12 mouse cellular contexts compared by ENCODE assay signal in the genomic region with DNA sequence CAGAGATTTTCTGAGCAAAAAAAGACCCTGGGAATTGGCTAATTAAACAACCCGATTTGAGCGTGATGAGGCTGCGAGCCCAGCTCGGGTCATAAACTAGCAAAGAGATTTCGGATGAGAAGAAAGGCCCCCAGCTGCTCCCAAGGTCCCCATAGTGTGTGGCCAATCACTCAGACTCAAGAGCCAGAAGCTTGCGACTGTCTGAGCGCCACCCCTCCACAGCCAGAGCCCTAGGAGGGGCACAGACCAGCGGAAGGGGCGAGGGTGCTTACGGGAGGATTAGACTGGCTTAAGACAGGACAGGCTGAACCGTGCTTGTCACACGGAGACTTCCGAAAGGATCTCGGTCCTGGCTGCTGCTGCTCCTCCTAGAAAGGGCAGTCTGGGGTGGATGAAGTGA. TPM values are rescaled to one million over a fixed set of nuclear protein-coding genes. Genes with fewer than 3 reads are reported as not detected.
A peak's percentile ranks its signal among the peaks of the same experiment; 100 is the strongest.
DNase-seq lines count a peak whose midpoint lies in the region; ATAC-seq and TF ChIP-seq lines count a peak whose summit lies in the region.
"Had no signal": no experiment of that assay in that cellular context is flagged by ENCODE, and none has a peak within 500 bp of the region (broad histone marks: within the 10 kb centered on the region; RNA-seq: fewer than 3 reads in every experiment).

No protein-coding gene starts in this region.

- ATAC-seq in forebrain, embryonic 15.5 days (replicated peaks) = no peak
- no peak for ATAC-seq in liver, embryonic 11.5 days (replicated peaks; ENCODE audit: low FRiP score)
- no peak for ATAC-seq in liver, postnatal 0 days
- ATAC-seq in midbrain, embryonic 11.5 days (ENCODE audit: low FRiP score) = peak; percentile 80
- ATAC-seq in stomach, embryonic 16.5 days (ENCODE audit: insufficient read depth, low FRiP score) = no peak

- H3K36me3 ChIP-seq in forebrain, embryonic 10.5 days (replicated peaks) = no peaks in the 10 kb centered on the region
- H3K36me3 ChIP-seq in forebrain, embryonic 15.5 days = no peaks in the 10 kb centered on the region
- no peaks in the 10 kb centered on the region for H3K36me3 ChIP-seq in liver, embryonic 11.5 days (ENCODE audit: control insufficient read depth, insufficient read depth, low read length)
- no peaks in the 10 kb centered on the region for H3K36me3 ChIP-seq in liver, postnatal 0 days (replicated peaks; ENCODE audit: insufficient read depth, low read length)
- no peaks in the 10 kb centered on the region for H3K36me3 ChIP-seq in midbrain, embryonic 11.5 days (ENCODE audit: control insufficient read depth, insufficient read depth, low read length)
- H3K36me3 ChIP-seq in stomach, embryonic 16.5 days (ENCODE audit: control insufficient read depth, insufficient read depth, low read length) = no peaks in the 10 kb centered on the region
- H3K36me3 ChIP-seq: embryonic facial prominence, embryonic 15.5 days had no signal

- no peak overlapping the region for H3K9ac ChIP-seq in forebrain, embryonic 15.5 days (replicated peaks)
- no peak overlapping the region for H3K9ac ChIP-seq in liver, embryonic 11.5 days (ENCODE audit: low read depth, low read length)
- H3K9ac ChIP-seq in liver, postnatal 0 days (replicated peaks) = no peak overlapping the region
- no peak overlapping the region; the same call in 1 of the 2 replicates for H3K9ac ChIP-seq in midbrain, embryonic 11.5 days (ENCODE audit: low read length)
- H3K9ac ChIP-seq in stomach, embryonic 16.5 days (ENCODE audit: low read length) = peak overlapping the region; percentile 42; the same call in 1 of the 2 replicates
- H3K9ac ChIP-seq: embryonic facial prominence, embryonic 15.5 days had no signal

- TF ChIP-seq EP300 in liver, postnatal 0 days (IDR thresholded peaks at IDR 0.05; ENCODE audit: low read depth) = no peak

- H3K4me3 ChIP-seq in forebrain, embryonic 10.5 days = peak overlapping the region; percentile 31
- no peak overlapping the region for H3K4me3 ChIP-seq in forebrain, embryonic 15.5 days
- H3K4me3 ChIP-seq in liver, embryonic 11.5 days (ENCODE audit: low read depth, low read length) = no peak overlapping the region
- no peak overlapping the region for H3K4me3 ChIP-seq in liver, postnatal 0 days (ENCODE audit: low read depth, low read length)
- H3K4me3 ChIP-seq in midbrain, embryonic 11.5 days (ENCODE audit: low read depth, low read length) = no peak overlapping the region
- H3K4me3 ChIP-seq in stomach, embryonic 16.5 days (replicated peaks; ENCODE audit: low read length) = no peak overlapping the region
- H3K4me3 ChIP-seq: embryonic facial prominence, embryonic 15.5 days; left cerebral cortex, adult 2 months had no signal

- peaks cover 42% of the 10 kb centered on the region for H3K4me1 ChIP-seq in forebrain, embryonic 10.5 days
- H3K4me1 ChIP-seq in forebrain, embryonic 15.5 days = peaks cover 3% of the 10 kb centered on the region; the same call in 1 of the 2 replicates
- H3K4me1 ChIP-seq in liver, embryonic 11.5 days (replicated peaks; ENCODE audit: control insufficient read depth, insufficient read depth, low read length) = no peaks in the 10 kb centered on the region
- H3K4me1 ChIP-seq in liver, postnatal 0 days (ENCODE audit: insufficient read depth) = no peaks in the 10 kb centered on the region
- H3K4me1 ChIP-seq in midbrain, embryonic 11.5 days (ENCODE audit: control insufficient read depth, insufficient read depth, low read length) = peaks cover 27% of the 10 kb centered on the region
- no peaks in the 10 kb centered on the region for H3K4me1 ChIP-seq in stomach, embryonic 16.5 days (ENCODE audit: control insufficient read depth, insufficient read depth, low read length)
- H3K4me1 ChIP-seq: embryonic facial prominence, embryonic 15.5 days had no signal

- no peaks in the 10 kb centered on the region for H3K9me3 ChIP-seq in forebrain, embryonic 10.5 days
- no peaks in the 10 kb centered on the region for H3K9me3 ChIP-seq in forebrain, embryonic 15.5 days
- H3K9me3 ChIP-seq in liver, embryonic 11.5 days (ENCODE audit: control insufficient read depth, low read length) = no peaks in the 10 kb centered on the region
- H3K9me3 ChIP-seq in liver, postnatal 0 days (ENCODE audit: low read length) = no peaks in the 10 kb centered on the region
- H3K9me3 ChIP-seq in midbrain, embryonic 11.5 days (ENCODE audit: control insufficient read depth, low read length) = no peaks in the 10 kb centered on the region
- no peaks in the 10 kb centered on the region for H3K9me3 ChIP-seq in stomach, embryonic 16.5 days (replicated peaks; ENCODE audit: control insufficient read depth, low read length)
- H3K9me3 ChIP-seq: embryonic facial prominence, embryonic 15.5 days had no signal

- WGBS in forebrain, embryonic 10.5 days = 3% methylated on average over 14 of the region's 14 CpGs
- WGBS in forebrain, embryonic 15.5 days = 2% methylated on average over 14 of the region's 14 CpGs
- WGBS in liver, embryonic 11.5 days = 24% methylated on average over 14 of the region's 14 CpGs
- WGBS in liver, postnatal 0 days (ENCODE audit: insufficient replicate concordance) = 20% methylated on average over 14 of the region's 14 CpGs
- 2% methylated on average over 14 of the region's 14 CpGs for WGBS in midbrain, embryonic 11.5 days
- WGBS in stomach, embryonic 16.5 days = 17% methylated on average over 14 of the region's 14 CpGs

- no peak overlapping the region for H3K4me2 ChIP-seq in forebrain, embryonic 15.5 days (replicated peaks)
- H3K4me2 ChIP-seq in liver, embryonic 11.5 days = peak overlapping the region; percentile 21; the same call in 1 of the 2 replicates
- no peak overlapping the region for H3K4me2 ChIP-seq in liver, postnatal 0 days (ENCODE audit: low read depth, low read length)
- H3K4me2 ChIP-seq in midbrain, embryonic 11.5 days = peak overlapping the region; percentile 39
- 0 out of 2 replicates have a peak overlapping the region, but pooled peaks have one; percentile 33 for H3K4me2 ChIP-seq in stomach, embryonic 16.5 days (ENCODE audit: low read depth, low read length)
- H3K4me2 ChIP-seq: embryonic facial prominence, embryonic 15.5 days had no signal

- H3K27me3 ChIP-seq in forebrain, embryonic 10.5 days (ENCODE audit: poor library complexity, severe bottlenecking) = peaks cover 99% of the 10 kb centered on the region
- no peaks in the 10 kb centered on the region; the same call in 1 of the 2 replicates for H3K27me3 ChIP-seq in forebrain, embryonic 15.5 days
- no peaks in the 10 kb centered on the region; the same call in 1 of the 2 replicates for H3K27me3 ChIP-seq in liver, embryonic 11.5 days (replicated peaks; ENCODE audit: control insufficient read depth, insufficient read depth, low read length)
- no peaks in the 10 kb centered on the region for H3K27me3 ChIP-seq in liver, postnatal 0 days (ENCODE audit: insufficient read depth, low read length)
- H3K27me3 ChIP-seq in midbrain, embryonic 11.5 days (ENCODE audit: control insufficient read depth, insufficient read depth, low read length) = no peaks in the 10 kb centered on the region; the same call in 1 of the 2 replicates
- no peaks in the 10 kb centered on the region for H3K27me3 ChIP-seq in stomach, embryonic 16.5 days (ENCODE audit: control insufficient read depth, insufficient read depth, low read length)

- TF ChIP-seq CTCF in liver, postnatal 0 days (IDR thresholded peaks at IDR 0.05; ENCODE audit: low read depth) = no peak

- H3K27ac ChIP-seq in forebrain, embryonic 10.5 days = peak overlapping the region; percentile 51; the same call in 1 of the 2 replicates
- H3K27ac ChIP-seq in forebrain, embryonic 15.5 days (replicated peaks) = no peak overlapping the region
- H3K27ac ChIP-seq in liver, embryonic 11.5 days (ENCODE audit: low read depth, low read length) = no peak overlapping the region
- H3K27ac ChIP-seq in liver, postnatal 0 days (ENCODE audit: low read depth) = no peak overlapping the region
- peak overlapping the region; percentile 40 for H3K27ac ChIP-seq in midbrain, embryonic 11.5 days (ENCODE audit: low read depth, low read length)
- no peak overlapping the region for H3K27ac ChIP-seq in stomach, embryonic 16.5 days (ENCODE audit: low read length)
- H3K27ac ChIP-seq: embryonic facial prominence, embryonic 15.5 days; left cerebral cortex, adult 2 months; macrophage had no signal

- peak; percentile 54 for DNase-seq in forebrain, embryonic 10.5 days (ENCODE audit: extremely low spot score, low spot score)
- DNase-seq in liver, embryonic 11.5 days (ENCODE audit: low spot score) = no peak
- no peak for DNase-seq in liver, postnatal 0 days
- peak; percentile 95 for DNase-seq in midbrain, embryonic 11.5 days (ENCODE audit: low spot score, missing footprints)
- no peak for DNase-seq in layer of hippocampus, adult 9-10 months (ENCODE audit: low spot score)
- DNase-seq in urinary bladder, postnatal 10 days (ENCODE audit: low spot score) = no peak
- DNase-seq: right cerebral cortex, postnatal 25 days had no signal

RNA-seq across cellular contexts. Expression of gene Sall4, which starts 42.2 kb away (rescaled TPM):
- polyA plus RNA-seq in forebrain, embryonic 10.5 days (2016; fragmentation: Nextera tagmentation; extraction: Ambion mirVana) = 35.3 and 39.1 TPM in 2 replicates
- polyA plus RNA-seq in forebrain, embryonic 15.5 days (2015; fragmentation: Nextera tagmentation; extraction: Ambion mirVana) = 0.47 and 0.88 TPM in 2 replicates
- polyA plus RNA-seq in liver, embryonic 11.5 days (2014; fragmentation: Nextera tagmentation; extraction: Ambion mirVana) = 14.2 and 17.2 TPM in 2 replicates
- 3.1 TPM in 2 replicates for polyA plus RNA-seq in liver, postnatal 0 days (2015; fragmentation: Nextera tagmentation; extraction: Ambion mirVana)
- 33.9 and 37.2 TPM in 2 replicates for polyA plus RNA-seq in midbrain, embryonic 11.5 days (2014; fragmentation: Nextera tagmentation; extraction: Ambion mirVana)
- polyA plus RNA-seq in stomach, embryonic 16.5 days (2015; fragmentation: Nextera tagmentation; extraction: Ambion mirVana) = 0.52 and 0.76 TPM in 2 replicates
- polyA plus RNA-seq: macrophage had no signal

Comparison
In these comparisons a context has a peak if more than half of its experiments do, and no peak if none do; other contexts are left out.
1. H3K27ac ChIP-seq: peak in forebrain, embryonic 10.5 days (single experiment) and midbrain, embryonic 11.5 days (single experiment); none in forebrain, embryonic 15.5 days (single experiment), liver, embryonic 11.5 days (single experiment), liver, postnatal 0 days (single experiment) and stomach, embryonic 16.5 days (single experiment).
2. H3K4me2 ChIP-seq: peak in liver, embryonic 11.5 days (single experiment), midbrain, embryonic 11.5 days (single experiment) and stomach, embryonic 16.5 days (single experiment); none in forebrain, embryonic 15.5 days (single experiment) and liver, postnatal 0 days (single experiment).
3. DNase-seq: peak in forebrain, embryonic 10.5 days (single experiment) and midbrain, embryonic 11.5 days (single experiment); none in liver, embryonic 11.5 days (single experiment), liver, postnatal 0 days (single experiment), layer of hippocampus, adult 9-10 months (single experiment) and urinary bladder, postnatal 10 days (single experiment).